Mouse (Mus musculus) lung, postnatal 0 days (tissue): ENCODE measurements at regions not wholly inside any gene's neighbourhood (a gene's known extent, or its start where the extent isn't known, plus 50 kb on each side); places are given as distances from the start of the nearest gene placed in this dataset.

Source experiments
- CTCF ChIP-seq: IDR thresholded peaks from 2 replicates; pipeline ENCODE4 v1.5.1; 2016; ENCODE audit warnings: antibody characterized with exemption, mild to moderate bottlenecking
- EP300 ChIP-seq: IDR thresholded peaks from 2 replicates; pipeline ENCODE4 v1.6.1; 2016; ENCODE audit warnings: antibody characterized with exemption, mild to moderate bottlenecking, control low read depth

DNA sequence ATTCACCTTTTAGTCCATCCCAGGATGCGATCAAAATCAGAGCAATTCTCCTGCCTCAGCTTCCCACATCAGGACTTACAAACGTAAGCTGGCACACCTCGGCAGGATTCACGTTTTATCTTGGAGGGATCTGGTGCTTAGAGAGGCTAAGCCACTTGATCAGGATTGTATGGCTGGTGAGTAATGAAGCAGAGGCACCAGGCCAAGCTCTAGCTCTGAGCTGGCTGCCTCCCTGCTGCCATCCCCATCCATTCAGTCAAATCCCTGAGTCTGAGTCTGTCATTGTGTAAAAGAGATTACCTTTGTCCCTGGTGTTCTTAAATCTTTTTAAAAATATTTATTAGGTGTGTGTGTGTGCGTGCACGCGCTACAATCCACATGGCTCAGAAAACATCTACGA, 252.6 kb upstream of the B3gat1 start:
- TF ChIP-seq CTCF (no peak), EP300 (no peak)
